Mouse (Mus musculus) leukemia stem cell, adult 10-12 weeks (primary cell): ENCODE results near the gene Cxcr3. TPM values are rescaled to one million over a fixed set of nuclear protein-coding genes. Genes with fewer than 3 reads are reported as not detected.

Experiments used
- polyA plus RNA-seq: library from polyadenylated mRNA; stranded (reverse); fragments of >175 nt; gene quantifications from 2 replicates; pipeline ENCODE4 v1.2.3, GENCODE M21; 2012; ENCODE audit warnings: low replicate concordance

Cxcr3 gene
- polyA plus RNA-seq: 0.69 and 1.9 TPM in 2 replicates

GRCm38 (mm10) chrX:101733828-101734319 lies at the start of gene Cxcr3:
Gene Cxcr3 (minus strand): TSS chrX:101734269.

Other genes with a start within 250 kb of the Cxcr3 start
- 1.2 and 2.3 TPM in 2 replicates for gene Taf1, start 201.5 kb downstream of the Cxcr3 start, polyA plus RNA-seq
- gene Ogt, start 94.2 kb downstream of the Cxcr3 start, polyA plus RNA-seq: 2.3 and 10.3 TPM in 2 replicates
- gene Gm4779, start 60.2 kb upstream of the Cxcr3 start, polyA plus RNA-seq: not detected in 2 replicates
- not detected in 2 replicates for gene 8030474K03Rik, start 60.4 kb upstream of the Cxcr3 start, polyA plus RNA-seq
- gene Nhsl2, start 115.1 kb upstream of the Cxcr3 start, polyA plus RNA-seq: 0.11 and 0.40 TPM in 2 replicates